19 mouse cellular contexts compared by ENCODE assay signal in the genomic region with DNA sequence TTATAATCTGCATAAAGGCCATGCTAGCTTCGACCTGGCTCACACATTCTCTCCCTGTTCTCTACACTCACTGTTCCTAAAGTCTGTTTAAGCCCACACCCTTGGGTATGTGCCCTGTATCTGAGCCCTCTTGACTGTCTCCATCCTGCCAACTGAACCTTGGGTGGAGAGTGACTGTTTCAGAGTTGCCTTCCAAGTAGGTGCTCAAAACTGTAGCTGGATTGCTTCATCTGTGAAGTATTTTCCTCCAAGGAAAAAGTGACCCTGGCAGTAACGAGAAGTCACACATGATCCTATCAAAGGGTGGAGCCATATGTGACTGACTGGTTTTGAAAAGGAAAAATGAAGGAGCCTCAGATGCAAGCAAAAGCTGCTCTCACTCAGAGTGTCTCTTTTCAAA.
DNase-seq lines count a peak whose midpoint lies in the region; ATAC-seq and TF ChIP-seq lines count a peak whose summit lies in the region.
"Had no signal": no experiment of that assay in that cellular context is flagged by ENCODE, and none has a peak within 500 bp of the region (broad histone marks: within the 10 kb centered on the region; RNA-seq: fewer than 3 reads in every experiment).

No protein-coding gene starts in this region.

- peak; percentile 58 to 78 for DNase-seq in lung, adult 18-20 months
- DNase-seq in lung, postnatal 14 days = no peak
- DNase-seq in lung, postnatal 0 days (ENCODE audit: low spot score) = peak; percentile 91
- peak; percentile 31 to 49 for DNase-seq in lung, postnatal 4 days
- DNase-seq in forebrain, embryonic 10.5 days (ENCODE audit: extremely low spot score, low spot score) = no peak
- DNase-seq: adrenal gland, adult 8-10 months; adrenal gland, postnatal 36 days; cerebellum, adult 2 months; cerebellum, postnatal 10 days; gastrocnemius, postnatal 25 days; heart, postnatal 10 days; heart, postnatal 4 days had no signal

- TF ChIP-seq EP300 in lung, postnatal 0 days (IDR thresholded peaks at IDR 0.05) = peak; percentile 86

- no peaks in the 10 kb centered on the region for H3K9me3 ChIP-seq in lung, postnatal 0 days (ENCODE audit: low read length)
- no peaks in the 10 kb centered on the region for H3K9me3 ChIP-seq in forebrain, embryonic 10.5 days
- no peaks in the 10 kb centered on the region for H3K9me3 ChIP-seq in intestine, embryonic 15.5 days
- H3K9me3 ChIP-seq: embryonic facial prominence, embryonic 12.5 days; forebrain, embryonic 12.5 days; heart, embryonic 13.5 days; hindbrain, embryonic 13.5 days had no signal

- TF ChIP-seq CTCF in lung, postnatal 0 days (IDR thresholded peaks at IDR 0.05) = no peak

- no peak overlapping the region for H3K4me3 ChIP-seq in lung, postnatal 0 days (ENCODE audit: low read depth, low read length)
- H3K4me3 ChIP-seq in forebrain, embryonic 10.5 days = no peak overlapping the region
- no peak overlapping the region for H3K4me3 ChIP-seq in intestine, embryonic 15.5 days (replicated peaks)
- H3K4me3 ChIP-seq: embryonic facial prominence, embryonic 12.5 days; forebrain, embryonic 12.5 days; heart, embryonic 13.5 days; hindbrain, embryonic 13.5 days had no signal

- H3K27ac ChIP-seq in lung, postnatal 0 days (ENCODE audit: low read length) = peak overlapping the region; percentile 35; the same call in 1 of the 2 replicates
- H3K27ac ChIP-seq in forebrain, embryonic 10.5 days = no peak overlapping the region
- H3K27ac ChIP-seq in intestine, embryonic 15.5 days = no peak overlapping the region
- H3K27ac ChIP-seq: embryonic facial prominence, embryonic 12.5 days; forebrain, embryonic 12.5 days; heart, embryonic 13.5 days; hindbrain, embryonic 13.5 days; hindbrain, postnatal 0 days had no signal

- peak; percentile 89 for ATAC-seq in lung, postnatal 0 days
- ATAC-seq in intestine, embryonic 15.5 days = no peak
- ATAC-seq: forebrain, embryonic 16.5 days; hindbrain, postnatal 0 days had no signal

- no peak overlapping the region for H3K9ac ChIP-seq in lung, postnatal 0 days (replicated peaks; ENCODE audit: low read depth)
- H3K9ac ChIP-seq in intestine, embryonic 15.5 days = no peak overlapping the region
- H3K9ac ChIP-seq: embryonic facial prominence, embryonic 12.5 days; forebrain, embryonic 12.5 days; heart, embryonic 13.5 days; hindbrain, embryonic 13.5 days had no signal

- H3K27me3 ChIP-seq in lung, postnatal 0 days (replicated peaks; ENCODE audit: insufficient read depth, low read length) = no peaks in the 10 kb centered on the region
- H3K27me3 ChIP-seq in forebrain, embryonic 10.5 days (ENCODE audit: poor library complexity, severe bottlenecking) = no peaks in the 10 kb centered on the region
- H3K27me3 ChIP-seq in intestine, embryonic 15.5 days (replicated peaks) = no peaks in the 10 kb centered on the region
- H3K27me3 ChIP-seq: embryonic facial prominence, embryonic 12.5 days; forebrain, embryonic 12.5 days; hindbrain, embryonic 13.5 days had no signal

- no peak overlapping the region for H3K4me2 ChIP-seq in lung, postnatal 0 days (replicated peaks; ENCODE audit: low read depth, low read length)
- H3K4me2 ChIP-seq in intestine, embryonic 15.5 days (replicated peaks) = no peak overlapping the region
- H3K4me2 ChIP-seq: embryonic facial prominence, embryonic 12.5 days; forebrain, embryonic 12.5 days; heart, embryonic 13.5 days; hindbrain, embryonic 13.5 days had no signal

- H3K4me1 ChIP-seq in lung, postnatal 0 days (ENCODE audit: insufficient read depth, low read depth, low read length) = no peaks in the 10 kb centered on the region; the same call in none of the 2 replicates
- no peaks in the 10 kb centered on the region for H3K4me1 ChIP-seq in forebrain, embryonic 10.5 days
- H3K4me1 ChIP-seq in intestine, embryonic 15.5 days (replicated peaks) = peaks cover 7% of the 10 kb centered on the region
- H3K4me1 ChIP-seq: embryonic facial prominence, embryonic 12.5 days; forebrain, embryonic 12.5 days; hindbrain, embryonic 13.5 days had no signal

- 46% methylated on average over 2 of the region's 2 CpGs for WGBS in lung, postnatal 0 days
- 74% methylated on average over 2 of the region's 2 CpGs for WGBS in forebrain, embryonic 10.5 days
- 65% methylated on average over 2 of the region's 2 CpGs for WGBS in intestine, embryonic 15.5 days

- no peaks in the 10 kb centered on the region for H3K36me3 ChIP-seq in lung, postnatal 0 days (ENCODE audit: insufficient read depth, low read length)
- H3K36me3 ChIP-seq in forebrain, embryonic 10.5 days (replicated peaks) = no peaks in the 10 kb centered on the region
- no peaks in the 10 kb centered on the region for H3K36me3 ChIP-seq in intestine, embryonic 15.5 days
- H3K36me3 ChIP-seq: embryonic facial prominence, embryonic 12.5 days; forebrain, embryonic 12.5 days; heart, embryonic 13.5 days; hindbrain, embryonic 13.5 days had no signal

Comparison
In these comparisons a context has a peak if more than half of its experiments do, and no peak if none do; other contexts are left out.
1. DNase-seq: peak in lung, adult 18-20 months (2 of 2), lung, postnatal 0 days (single experiment) and lung, postnatal 4 days (2 of 2); none in lung, postnatal 14 days (single experiment) and forebrain, embryonic 10.5 days (single experiment).